Mouse (Mus musculus) megakaryocyte, adult 5-6 weeks (primary cell): ENCODE measurements around the gene Napa. TPM values are rescaled to one million over a fixed set of nuclear protein-coding genes. Genes with fewer than 3 reads are reported as not detected.

Experiments used
- ATAC-seq: 2 replicates; pipeline ENCODE4 v1.8.0; 2016; ENCODE audit warnings: mild to moderate bottlenecking, inconsistent platforms; ENCODE audit not compliant: poor library complexity, severe bottlenecking
- total RNA-seq, 2 experiments: library from RNA; stranded (forward) in 1 of 2; stranded (reverse) in 1 of 2; fragments of 153-499, 151-499 nt in 1 of 2; fragments of 221-1000, 200-1000 nt in 1 of 2; gene quantifications; 2 replicates each; pipeline versions ENCODE4 v1.2.3 to v1.2.4; 2015 to 2017

The Napa gene
- total RNA-seq (2015) (62.0 and 65.7 TPM in 2 replicates), total RNA-seq (2017) (39.8 and 39.9 TPM in 2 replicates)

DNA sequence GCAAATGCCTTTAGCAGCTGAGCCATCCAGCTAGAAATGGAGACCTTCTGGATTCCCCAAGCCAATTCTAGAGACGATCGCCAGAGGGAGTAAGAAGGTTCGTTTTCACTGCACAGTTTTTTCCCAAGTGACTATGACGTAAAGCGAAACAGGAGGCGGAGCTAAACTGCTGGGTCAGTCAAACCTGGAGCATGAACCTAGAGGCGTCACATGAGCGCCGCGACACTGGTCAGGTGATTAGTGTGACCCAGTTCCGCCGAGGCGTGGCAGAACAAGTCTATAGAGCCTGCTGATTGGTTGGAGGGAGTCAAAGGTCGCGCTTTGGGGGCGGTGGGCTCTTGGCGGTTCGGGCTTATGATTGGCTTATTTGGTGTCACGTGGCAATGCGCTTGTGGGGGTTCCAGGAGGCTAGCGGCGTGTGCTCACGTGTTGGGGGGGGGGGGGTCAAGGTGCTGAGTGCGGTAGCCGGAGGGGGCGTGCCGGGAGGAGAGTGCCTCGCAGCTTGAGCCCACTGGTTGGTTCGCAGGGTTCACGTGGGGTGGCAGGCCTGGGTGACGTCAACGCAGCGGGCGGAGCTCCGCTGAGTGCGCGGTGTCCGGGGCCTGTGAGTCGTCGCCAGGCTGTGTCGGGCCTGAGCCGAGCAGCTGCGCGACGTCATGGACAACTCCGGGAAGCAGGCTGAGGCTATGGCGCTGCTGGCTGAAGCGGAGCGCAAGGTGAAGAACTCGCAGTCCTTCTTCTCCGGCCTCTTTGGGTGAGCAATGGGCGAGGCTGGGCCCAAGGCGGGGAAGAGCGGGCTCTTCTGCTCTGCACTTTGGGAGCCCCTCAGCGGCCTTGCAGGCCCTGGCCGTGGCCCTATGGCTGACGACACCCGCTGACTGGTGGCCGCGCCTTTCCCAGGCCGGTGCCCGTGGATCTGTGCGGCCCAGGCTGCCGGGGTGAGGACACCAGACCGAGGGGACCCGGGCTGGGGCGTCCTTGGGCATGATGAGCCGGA, at the start of gene Napa:
Gene Napa, plus strand, starts transcription at position 438 of the 997 bp plus-strand sequence.
- peak; percentile 88 for ATAC-seq

DNA sequence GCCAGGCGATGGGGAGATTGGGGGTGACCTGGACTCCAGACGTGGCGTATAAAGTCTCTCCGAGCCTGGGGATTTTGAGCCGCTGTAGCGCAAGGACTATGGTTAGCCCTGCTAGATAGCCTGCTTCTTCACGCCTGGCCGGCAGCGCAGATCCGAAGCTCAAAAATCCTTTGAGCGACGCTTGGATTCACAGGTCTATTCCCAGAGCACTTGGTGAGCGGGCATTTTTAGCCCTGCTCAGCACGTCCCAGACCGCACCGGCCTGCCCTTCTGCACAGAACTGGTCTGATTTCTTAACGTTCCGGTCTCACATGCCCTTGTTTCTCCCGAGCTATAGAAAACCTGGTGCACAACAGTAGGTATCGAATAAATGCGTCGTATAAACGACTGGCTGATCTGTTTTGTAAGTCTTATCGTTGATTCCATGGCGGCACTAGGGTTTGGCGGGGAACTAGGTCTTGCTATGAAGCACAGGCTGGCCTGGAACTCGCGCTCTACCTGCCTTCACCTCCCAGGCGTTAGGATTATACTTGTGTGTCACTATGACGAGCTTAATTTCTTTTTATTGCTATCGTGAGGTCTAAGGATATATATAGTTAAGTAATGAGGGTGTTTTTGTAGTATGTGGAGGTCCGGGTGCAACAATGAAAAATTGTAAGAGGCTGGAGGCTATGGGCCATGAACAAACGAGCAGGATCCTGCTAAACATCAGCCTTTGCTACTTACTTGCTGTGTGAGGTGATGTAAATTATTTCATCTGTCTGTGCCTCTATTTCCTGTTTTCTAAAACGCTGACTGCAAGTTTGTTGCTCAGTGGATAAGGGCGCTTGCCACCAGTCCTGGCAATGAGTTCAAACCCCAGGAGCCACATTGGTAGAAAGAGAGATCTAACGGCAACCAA, 49.3 kb upstream of the Napa start:
- ATAC-seq = no peak

DNA sequence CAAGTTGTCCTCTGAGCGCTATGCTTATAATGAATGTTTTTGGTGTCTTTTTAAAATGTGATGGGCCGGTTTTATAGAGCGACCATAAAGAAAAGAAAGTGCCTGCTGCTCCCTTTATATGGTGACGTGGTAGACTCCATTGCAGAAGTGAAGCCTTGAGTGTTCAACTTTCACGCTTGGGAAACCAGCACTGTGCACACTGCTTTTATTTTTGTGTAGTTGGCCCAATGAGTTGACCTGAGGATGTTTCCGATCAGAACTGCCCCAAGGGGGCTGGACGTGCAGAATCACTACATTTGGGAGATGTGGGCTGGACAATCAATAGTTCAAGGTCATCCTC, 48.7 kb upstream of the Napa start:
- ATAC-seq = no peak

DNA sequence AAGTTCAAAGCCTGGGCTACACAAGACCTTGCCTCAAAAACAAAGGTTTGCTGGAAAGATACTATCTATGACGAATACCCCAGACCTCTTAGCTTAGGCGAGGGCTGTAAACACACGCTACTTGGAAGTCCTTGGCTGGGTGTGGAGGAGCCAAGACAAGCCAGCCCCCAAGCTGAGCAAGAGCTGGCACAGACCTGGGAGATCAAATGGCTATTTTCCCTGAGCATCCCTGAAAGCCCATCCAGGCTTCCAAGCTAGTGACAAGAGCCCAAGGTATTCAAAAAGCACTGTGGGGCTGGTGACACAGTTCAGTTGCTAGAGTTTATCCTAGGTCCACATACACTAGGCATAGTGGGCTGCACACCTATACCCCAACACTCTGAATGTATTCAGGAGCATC, 47.7 kb upstream of the Napa start:
- ATAC-seq = no peak

DNA sequence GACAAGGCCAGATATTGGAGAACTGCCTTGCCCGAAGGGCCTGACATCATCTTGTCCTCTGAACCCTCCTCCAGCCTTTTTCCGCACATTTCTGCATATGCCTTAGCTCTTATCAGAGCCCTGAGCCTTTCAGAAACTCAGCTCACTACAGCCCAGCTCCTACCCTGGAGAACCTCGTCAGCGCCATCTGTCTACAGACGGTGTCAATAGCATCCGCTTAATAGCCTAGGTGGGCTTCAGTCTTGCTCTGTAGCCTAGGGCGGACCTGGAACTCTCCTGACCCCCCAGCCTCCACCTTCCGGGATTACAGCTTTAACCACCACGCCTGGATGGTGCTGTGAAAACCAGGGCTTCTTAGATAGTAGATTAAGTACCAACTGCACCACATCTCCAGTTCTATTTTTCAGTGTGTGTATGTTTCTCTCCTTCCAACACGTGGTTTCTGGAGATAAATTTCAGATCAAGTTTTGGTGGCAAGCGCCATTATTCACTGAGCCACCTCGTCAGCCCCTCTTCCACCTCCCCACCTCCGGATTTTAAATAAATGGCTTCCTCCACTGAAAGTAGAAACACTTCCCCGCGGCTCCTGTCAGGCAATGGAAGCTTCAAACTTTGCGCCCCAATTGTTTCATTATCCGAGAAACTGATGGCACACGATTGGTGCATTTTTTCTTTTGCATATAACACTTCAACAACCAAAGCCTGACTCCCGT, 46.2 kb upstream of the Napa start:
- ATAC-seq = peak; percentile 36

DNA sequence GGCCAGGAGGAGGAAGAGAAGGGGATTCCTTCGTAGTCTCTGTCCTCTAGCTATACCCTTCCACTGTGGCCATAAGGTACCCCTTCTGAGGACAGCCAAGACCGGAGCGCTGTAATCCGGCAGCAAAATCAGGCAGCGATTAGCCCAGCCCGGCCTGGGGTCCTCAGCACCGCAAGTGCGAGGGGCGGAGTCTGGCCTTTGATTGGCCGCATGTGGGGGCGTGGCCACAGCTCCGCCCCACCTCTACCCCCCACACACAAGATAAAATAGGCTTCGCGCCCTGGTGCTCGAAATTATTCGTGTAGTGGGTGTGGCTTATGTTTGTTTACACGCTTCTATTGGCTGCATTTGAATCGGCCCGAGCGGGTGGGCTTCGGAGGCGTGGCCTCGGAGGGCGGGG, 45.6 kb upstream of the Napa start:
- peak; percentile 58 for ATAC-seq

DNA sequence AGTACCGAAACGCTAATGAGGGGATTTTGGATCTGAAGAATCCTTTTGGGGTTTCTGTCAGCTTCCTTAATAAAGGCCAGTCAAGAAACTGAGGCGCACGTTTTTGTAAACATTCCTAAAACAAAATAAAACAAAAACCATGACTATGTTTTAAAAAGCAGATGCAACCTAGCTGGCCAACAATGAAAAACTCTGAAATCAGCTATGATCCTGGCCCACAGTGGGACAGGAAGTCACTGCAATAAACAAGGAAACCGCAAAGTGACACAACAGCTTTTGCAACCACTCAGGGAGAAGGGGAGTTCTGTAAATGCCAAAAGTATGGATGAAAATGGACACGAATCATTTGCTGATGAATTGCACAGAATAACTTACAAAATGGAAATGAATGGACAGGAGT, 45.2 kb upstream of the Napa start:
- peak; percentile 17 for ATAC-seq

DNA sequence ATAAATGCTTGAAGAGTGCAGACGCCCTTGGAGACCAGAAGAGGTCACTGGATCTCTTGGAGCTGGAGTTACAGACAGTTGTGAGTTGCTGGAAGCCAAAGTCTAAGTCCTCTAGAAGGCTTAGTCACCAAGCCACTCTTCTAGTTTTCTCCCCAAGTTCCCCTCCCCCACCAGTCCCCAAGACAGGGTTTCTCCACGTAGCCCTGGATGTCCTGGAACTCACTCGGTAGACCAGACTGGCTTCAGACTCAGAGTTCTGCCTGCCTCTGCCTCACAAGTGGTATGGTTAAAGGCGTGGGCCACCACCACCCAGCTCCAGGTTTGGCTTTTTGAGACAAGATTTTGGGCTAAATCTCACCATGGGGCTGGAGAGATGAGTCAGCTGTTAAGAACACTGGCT, 43.3 kb upstream of the Napa start:
- ATAC-seq = no peak

DNA sequence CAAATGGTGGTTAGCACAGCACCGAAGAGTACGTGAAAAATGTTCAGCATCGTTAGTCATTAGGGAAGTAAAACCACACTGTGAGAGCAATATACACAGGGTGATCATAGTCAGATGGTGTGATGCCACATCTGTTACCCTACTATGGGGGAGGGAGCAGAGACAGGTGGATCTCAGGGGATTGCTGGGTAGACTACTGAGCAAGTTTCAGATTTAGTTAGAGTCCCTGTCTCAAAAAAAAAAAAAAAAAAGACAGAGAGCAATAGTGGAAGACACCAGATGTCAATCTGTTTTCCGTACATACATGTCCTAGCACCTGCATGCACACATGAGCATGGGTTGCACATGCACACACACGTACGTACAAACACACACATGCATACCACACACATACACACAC, 42.6 kb upstream of the Napa start:
- ATAC-seq = no peak

DNA sequence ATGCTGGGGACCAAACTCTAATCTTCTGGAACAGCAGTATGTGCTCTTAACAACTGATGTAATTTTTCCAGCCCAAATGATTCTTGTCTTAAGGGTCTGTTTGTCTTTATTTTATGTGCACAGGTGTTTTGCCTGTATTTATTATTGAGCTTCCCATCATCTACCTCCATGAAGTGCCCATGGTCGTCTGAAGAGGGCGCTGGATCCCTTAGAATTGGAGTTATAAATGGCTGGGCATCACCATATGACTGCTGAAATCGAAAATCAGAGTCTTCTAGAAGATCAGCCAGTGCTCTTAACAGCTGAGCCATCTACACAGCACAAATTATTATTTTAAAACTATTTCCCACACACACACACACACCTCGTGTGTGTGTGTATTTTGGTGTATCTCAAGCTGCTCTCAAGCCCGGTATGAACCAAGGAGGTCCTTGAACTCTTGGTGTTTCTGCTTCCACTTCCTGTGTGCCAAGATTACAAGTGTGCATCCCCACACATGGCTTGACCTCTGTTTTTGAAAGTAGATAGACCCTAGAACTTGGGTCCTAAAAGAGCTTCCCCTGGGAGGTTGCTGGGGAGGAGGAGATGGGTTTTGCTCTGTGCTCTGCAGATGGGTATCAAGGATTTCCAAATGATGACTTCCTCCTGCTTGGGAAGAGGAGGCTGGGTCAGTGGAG, 41.7 kb upstream of the Napa start:
- no peak for ATAC-seq

DNA sequence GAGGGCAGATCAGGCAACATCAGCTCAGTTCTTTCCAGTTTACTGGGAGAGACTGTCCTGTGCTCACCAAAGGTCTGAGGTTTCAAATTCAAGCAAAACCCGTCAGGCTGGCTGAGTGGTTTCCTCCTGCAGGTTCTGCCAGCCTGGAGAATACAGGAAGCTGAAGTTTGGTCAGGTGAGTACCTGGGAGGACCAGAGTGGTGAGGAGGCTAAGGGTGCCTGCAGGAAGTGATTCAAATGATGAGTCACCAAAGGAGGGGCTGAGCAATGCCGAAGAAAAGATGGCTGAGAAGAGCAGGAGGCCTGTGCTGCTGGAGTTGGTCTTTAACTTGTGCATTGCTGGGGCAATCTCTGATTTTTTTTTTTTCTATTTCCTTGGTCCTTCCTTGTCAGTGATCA, 41.1 kb upstream of the Napa start:
- peak; percentile 51 for ATAC-seq

DNA sequence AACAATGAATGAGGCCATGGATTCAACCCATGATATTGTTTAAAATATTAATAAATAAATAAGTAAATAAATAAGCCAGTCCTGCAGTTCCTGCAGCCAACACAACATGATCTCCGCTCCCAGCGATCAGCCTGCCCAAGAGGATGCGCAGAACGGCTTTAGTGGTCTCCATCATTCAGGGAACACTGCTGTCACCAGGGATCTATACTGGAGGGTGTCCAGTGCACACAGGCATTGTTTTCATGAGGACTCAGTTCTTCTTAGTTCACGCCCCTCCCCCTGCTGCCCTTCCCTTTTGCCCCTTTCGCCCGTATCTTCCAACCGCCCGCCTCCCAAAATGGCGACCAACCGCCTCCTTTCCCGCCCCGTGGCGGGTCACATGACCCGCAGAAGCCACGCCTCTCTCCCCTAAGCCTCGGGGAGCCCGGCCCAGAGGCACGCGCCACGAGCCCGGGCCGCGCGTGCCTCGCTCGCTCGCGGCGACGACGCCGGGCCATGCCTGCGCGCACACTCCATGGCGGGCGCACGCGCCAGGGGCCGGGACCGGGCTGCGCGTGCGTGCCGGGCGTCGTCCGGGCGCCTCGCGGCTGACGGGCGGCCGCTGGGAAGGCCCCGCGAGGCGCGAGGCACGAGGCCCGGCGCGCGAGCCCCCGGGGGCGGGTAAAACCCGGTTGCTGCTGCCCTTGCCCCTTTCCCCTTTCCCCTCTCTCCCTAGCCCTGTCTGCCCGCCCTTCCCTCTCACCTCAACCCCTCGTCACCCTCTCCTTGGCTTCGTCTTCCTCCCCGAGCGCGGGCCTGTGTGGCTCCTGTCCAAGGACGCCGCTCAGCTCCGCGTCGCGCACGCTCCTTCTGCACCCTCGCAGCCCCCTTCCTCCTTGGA, 36.8 kb upstream of the Napa start, which contains the start of gene Zfp541:
Gene Zfp541, plus strand, starts transcription at position 596 of the 880 bp plus-strand sequence.
- no peak for ATAC-seq

DNA sequence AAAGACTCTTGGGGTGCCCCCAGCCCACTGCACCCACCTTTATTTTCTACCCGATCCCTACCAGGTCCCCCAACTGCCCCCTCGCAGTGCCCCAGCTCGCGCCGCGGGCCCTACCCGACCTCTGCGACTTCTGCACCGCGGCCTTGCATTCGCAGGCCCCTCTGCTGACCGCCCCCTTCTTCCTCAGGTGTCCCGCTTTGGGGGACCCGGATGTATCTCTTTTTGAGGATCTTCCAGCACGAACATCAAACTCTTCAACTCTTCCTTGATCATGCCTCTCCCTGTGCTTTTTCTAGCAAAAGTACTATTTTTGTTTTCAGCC, 36.2 kb upstream of the Napa start:
- ATAC-seq = no peak

DNA sequence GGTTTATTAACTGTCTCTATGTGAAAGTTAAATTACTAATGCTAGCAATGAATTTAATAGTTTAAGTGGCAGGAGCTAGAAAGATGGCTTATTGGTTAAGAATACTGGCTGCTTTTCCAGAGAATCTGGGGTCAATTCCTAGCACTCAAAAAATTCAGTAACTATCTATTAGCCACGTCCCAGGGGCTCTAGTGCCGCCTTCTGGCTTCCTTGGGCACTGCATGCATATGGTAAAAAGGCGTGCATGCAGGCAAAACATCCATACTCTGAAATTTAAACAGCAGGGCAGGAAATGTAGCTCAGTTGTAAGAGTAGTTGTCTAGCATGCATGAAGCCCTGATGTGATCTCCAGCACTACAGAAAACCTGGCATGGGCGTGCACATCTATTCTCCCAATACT, 34.8 kb upstream of the Napa start:
- ATAC-seq = 0 out of 2 replicates have a peak, but pooled peaks have one; percentile 49

DNA sequence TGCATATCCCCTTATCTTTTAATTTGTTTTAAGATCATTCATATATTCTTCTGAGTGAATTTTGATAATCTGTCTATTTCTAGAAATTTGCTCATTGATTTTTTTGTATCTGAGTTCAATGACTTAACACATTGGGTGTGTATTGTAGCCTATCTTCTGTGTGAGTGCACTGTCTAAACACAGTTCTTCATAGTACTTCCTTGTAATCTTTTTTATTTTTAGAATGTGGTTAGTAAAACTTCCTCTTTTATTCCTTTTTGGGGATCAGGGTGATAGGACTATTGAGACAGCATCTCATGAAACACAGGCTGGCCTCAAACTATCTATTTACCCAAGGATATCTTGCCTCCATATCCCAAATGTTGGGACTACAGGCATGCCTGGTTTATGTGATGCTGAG, 27.4 kb upstream of the Napa start:
- ATAC-seq = peak; percentile 90

DNA sequence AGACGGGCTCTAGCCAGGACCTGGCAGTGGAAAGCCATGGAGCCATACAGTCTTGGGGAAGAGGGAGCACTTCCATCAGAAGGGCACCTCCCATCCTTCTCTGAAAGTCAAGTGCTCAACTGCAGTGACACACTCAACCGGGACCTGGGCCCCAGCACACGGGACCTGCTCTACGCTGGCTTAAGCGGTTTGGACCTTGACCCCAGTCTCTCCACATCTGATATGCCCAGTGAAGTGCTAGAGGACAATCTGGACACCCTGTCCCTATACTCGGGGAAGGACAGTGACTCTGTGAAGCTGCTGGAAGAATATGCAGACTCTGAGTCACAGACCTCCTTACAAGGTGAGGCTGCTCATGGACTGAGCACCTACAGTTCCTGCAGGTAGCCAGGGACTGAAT, 26.4 kb upstream of the Napa start:
- no peak for ATAC-seq

DNA sequence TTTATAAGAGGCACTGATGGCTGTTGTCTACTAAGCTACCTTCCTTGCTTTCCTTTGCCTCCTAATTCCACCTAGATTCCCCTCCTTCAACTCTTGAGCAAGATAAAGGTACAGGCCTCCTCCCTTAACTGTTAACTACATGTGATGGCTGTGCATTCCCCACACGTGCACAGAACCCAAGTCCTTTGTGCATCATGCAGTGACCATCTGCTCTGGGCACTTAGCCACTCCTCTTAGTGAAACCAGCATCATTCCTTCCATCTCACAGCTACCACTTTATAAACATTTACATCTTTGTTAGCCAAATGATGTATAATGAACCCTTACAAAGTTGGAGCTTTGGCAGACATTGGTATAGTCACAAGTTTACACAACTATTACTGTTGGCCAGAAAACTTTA, 18.3 kb upstream of the Napa start:
- ATAC-seq = no peak

DNA sequence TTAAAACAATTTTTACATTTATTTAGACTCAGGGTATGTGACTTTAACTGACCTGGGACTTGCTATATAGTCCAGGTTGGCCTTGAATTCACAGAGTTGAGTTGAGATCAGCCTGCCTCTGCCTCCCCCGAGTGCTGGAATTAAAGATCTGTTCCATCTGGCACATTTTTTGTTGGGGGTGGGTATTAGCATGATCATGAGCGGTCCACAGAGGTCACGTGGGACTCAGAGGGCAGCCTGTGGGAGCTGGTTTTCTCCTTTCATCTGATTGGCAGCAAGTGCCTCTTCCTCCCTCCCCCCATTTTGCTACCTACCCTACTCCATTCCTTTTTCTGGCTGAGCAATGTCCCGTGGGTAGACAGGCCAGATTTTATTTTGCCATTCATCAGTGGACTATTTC, 17.7 kb upstream of the Napa start:
- ATAC-seq = no peak

DNA sequence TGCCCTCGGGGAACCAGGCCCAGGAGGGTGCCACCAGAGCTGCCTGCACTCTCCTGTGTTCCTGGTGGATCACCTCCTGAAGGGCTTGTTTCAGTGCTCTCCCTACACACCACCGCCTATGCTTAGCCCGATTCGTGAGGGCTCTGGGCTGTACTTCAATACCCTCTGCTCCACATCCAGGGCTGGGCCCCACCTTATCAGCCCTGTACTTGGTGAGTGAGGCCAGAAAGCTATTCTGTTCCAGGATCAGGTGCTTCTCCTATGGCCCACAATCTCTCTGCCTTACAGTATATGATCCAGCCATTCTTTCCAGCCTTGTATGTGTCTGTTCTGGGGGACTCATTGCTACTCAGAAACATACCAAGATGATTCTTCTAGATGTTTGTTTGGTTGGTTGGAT, 14.9 kb upstream of the Napa start:
- no peak for ATAC-seq

DNA sequence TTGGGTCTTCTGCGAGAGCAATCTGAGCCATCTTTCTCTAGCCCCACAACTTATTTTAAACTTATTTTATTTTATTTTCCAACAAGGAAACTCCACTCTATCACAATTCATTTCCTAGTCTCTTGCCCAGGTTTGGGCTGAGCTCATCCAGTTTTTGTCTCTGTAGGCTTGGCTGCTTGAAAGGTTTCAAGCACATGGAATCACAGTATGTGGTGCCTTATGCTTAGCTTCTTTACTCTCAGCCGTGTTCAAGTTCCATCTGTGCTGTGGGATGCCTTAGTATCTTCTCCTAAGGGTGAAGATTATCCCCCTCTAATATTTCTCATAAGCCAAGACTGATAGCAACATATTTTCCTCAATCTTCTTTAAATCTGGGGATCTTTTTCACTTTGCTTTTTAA, 10.7 kb upstream of the Napa start:
- ATAC-seq = no peak
